Mouse (Mus musculus) lung, postnatal 0 days (tissue): ENCODE results near the gene Sox6.

Experiments used
- CTCF ChIP-seq: IDR thresholded peaks from 2 replicates; pipeline ENCODE4 v1.5.1; 2016; ENCODE audit warnings: antibody characterized with exemption, mild to moderate bottlenecking
- EP300 ChIP-seq: IDR thresholded peaks from 2 replicates; pipeline ENCODE4 v1.6.1; 2016; ENCODE audit warnings: antibody characterized with exemption, mild to moderate bottlenecking, control low read depth

- TF ChIP-seq CTCF (no peak), EP300 (no peak)
These were observed 314.2 kb downstream of the Sox6 start for GRCm38 (mm10) chr7:115724404-115724803.
